Mouse (Mus musculus) embryo, embryonic 11 days (tissue): Measurements from ENCODE around the gene Gemin6.
"Not testable (repeated sequence)": the region's sequence is repeated elsewhere in the genome, so short reads cannot be mapped to it uniquely, and the experiment has no call there.

Experiments
- DNase-seq: peaks from one replicate; pipeline ENCODE4 v3.0.0-alpha.2; 2015

The Gemin6 gene

GRCm38 (mm10) chr17:80235477-80235876 lies 11.2 kb downstream of the Gemin6 start:
- no peak for DNase-seq

DNA sequence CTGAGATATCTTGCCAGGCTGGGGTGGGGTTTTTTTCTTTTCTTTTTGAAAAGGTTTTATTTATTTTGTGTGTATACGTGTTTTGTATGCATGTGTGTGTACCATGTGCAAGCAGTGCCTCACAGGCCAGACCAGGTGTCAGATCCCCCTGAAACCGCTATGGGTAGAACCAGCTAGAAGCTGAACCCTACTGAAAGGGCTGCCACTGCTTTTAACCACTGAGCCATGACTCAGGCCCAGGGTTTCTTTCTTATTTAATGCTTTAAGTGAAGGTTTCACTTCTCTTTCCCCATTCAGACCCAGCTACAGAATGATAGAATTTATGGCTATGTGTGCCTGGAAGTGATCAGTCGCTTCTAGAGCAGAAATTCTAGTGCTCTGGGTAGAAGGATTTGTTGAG lies 12.6 kb downstream of the Gemin6 start:
- no peak for DNase-seq

DNA sequence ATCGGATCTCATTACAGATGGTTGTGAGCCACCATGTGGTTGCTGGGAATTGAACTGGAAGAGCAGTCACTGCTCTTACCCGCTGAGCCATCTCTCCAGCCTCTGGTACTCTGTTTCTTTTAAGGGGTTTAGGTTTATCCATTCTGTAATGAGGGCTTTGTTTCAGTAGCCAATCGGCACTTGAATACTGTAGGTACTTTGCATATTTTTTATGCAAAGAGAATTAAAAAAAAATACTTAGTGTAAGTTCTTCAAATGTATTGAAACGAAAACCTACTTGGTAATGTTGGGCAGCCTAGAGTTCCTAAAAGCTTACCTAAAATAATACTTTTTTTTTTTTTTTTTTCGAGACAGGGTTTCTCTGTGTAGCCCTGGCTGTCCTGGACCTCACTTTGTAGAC lies 13.2 kb downstream of the Gemin6 start:
- no peak for DNase-seq

GRCm38 (mm10) chr17:80241594-80241993 lies 17.4 kb downstream of the Gemin6 start:
- DNase-seq, result no peak

DNA sequence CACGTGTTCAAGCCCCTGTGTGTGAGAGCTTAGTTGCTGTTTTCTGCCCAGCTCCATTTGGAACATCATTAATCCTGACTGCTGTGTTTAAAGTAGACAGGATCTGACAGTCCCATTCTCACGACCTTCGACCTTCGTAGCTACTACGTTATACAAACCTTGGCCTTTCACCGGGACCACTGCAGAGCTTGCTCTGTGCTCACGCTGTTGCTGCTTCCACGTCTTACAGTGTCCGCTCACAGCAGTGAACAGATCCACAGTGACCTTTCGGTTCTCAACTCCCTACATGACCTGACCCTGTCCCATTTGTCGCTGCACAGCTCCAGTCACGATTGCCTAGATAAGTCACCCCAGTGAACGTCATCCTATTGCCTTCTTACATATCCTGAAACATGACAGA lies 18.9 kb downstream of the Gemin6 start:
- DNase-seq, result peak; percentile 47

- no peak for DNase-seq
These were observed 28.7 kb downstream of the Gemin6 start for GRCm38 (mm10) chr17:80252757-80253525.

GRCm38 (mm10) chr17:80254421-80254820 lies 30.2 kb downstream of the Gemin6 start:
- DNase-seq, result no peak

GRCm38 (mm10) chr17:80255208-80255607 lies 31.0 kb downstream of the Gemin6 start:
- peak; percentile 47 for DNase-seq

GRCm38 (mm10) chr17:80267065-80267464 lies 42.8 kb downstream of the Gemin6 start:
- DNase-seq, result no peak

DNA sequence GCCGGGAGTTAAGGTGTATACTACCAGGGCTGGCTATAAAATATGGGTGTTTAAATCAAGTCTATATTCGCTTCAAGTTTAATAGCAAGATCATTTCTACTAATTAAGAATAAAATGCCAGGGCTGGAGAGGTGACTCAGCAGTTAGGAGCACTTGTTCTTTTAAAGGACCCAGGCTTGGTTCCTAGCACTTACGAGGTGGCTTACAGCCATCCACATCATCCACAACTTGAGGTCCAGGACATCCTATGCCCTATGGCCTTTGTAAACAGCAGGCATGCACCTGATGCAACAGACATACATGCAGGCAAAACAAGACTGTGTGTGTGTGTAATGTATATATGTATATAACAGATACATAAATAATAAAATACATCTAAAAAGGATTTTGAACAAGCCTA lies 43.9 kb downstream of the Gemin6 start:
- no peak for DNase-seq

DNA sequence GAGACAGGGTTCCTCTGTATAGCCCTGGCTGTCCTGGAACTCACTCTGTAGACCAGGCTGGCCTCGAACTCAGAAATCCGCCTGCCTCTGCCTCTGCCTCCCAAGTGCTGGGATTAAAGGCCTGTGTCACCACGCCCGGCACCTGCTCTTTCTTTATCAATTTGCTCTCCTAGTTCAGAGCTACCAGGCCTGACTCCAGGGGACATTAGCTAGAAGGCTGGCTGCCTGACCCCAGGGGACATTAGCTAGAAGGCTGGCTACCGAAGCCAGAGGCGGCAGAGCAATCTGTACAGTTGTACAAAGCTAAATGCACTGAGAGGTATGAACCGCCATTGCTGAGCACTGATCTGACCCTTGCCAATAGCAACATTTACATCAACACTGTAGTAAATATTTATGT lies 46.4 kb downstream of the Gemin6 start:
- not testable (repeated sequence) for DNase-seq
